Mouse (Mus musculus) spleen, adult 18-20 months (tissue): ENCODE measurements around the gene Gabrb3.
"Not testable (repeated sequence)": the region's sequence is repeated elsewhere in the genome, so short reads cannot be mapped to it uniquely, and the experiment has no call there.

Experiments
- DNase-seq, 2 experiments: peaks; one replicate each; pipeline ENCODE4 v3.0.0; 2022; ENCODE audit warnings: mixed read lengths in 2 of 2

Gene Gabrb3

GRCm38 (mm10) chr7:57746836-57747235 is 327.3 kb downstream of the Gabrb3 start:
- DNase-seq, result no peak

- DNase-seq, result no peak
These were observed 341.0 kb downstream of the Gabrb3 start for GRCm38 (mm10) chr7:57760466-57760865.

DNA sequence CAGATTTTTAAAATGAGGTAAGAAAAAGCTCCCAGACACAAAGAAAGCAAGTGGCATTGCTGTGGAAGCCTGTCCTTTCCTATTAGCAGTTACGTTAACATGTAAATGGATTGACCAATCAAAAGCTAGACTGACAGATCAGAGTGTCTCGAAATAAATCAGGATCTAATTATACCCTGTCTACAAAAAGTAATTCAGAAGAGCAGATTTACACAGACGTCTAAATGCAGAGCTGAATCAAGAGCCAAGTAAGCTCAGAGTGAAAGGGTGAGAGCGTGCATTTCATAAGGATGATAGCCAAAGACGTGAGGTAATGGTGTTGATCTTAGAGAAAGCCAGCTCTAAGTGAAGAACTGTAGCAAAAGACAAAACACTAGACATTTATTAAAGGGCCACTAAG is 359.3 kb downstream of the Gabrb3 start:
- no peak for DNase-seq

GRCm38 (mm10) chr7:57786102-57786501 is 366.6 kb downstream of the Gabrb3 start:
- not testable (repeated sequence) for DNase-seq

GRCm38 (mm10) chr7:57787520-57787919 is 368.0 kb downstream of the Gabrb3 start:
- no peak for DNase-seq

- DNase-seq, result no peak
These were observed 383.8 kb downstream of the Gabrb3 start for GRCm38 (mm10) chr7:57803266-57803665.

DNA sequence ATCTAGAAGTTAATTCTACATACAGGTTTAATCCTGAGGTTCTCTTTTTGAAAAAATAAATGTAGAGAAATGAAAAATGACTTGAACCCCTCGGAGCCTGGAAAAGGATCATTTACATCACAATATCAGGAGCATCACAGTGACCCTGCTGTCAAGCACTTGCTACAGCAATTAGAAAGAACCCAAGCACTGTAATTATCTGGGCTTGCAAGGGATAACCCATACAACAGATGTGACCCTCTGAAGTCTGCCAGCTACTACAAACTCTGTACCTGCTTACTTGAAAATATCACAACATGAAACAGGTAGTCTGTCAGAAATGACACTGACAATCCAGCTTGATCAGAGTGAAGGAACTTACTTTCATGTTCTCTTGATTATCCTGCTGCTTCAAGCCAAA is 394.2 kb downstream of the Gabrb3 start:
- DNase-seq, result no peak

GRCm38 (mm10) chr7:57842383-57842896 is 422.9 kb downstream of the Gabrb3 start:
- no peak for DNase-seq

DNA sequence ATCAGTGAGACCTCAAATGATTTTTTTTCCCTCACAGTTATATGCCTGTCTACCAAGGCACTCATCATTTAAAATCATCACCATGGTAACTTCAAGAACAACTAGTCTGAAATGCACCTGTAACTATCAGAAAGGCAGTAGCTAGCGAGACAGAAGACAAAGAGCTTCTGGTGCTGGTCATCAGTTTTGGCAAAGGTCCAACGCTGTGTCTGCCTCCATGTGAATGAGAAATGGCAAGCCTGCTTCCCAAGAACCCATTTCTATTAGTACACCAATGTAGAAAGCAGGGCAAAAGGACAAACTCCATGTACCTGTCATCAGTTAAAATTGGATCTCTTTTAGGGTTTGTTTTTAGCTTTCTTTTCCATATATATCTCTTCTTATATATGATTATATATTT is 448.5 kb downstream of the Gabrb3 start:
- DNase-seq, result no peak
